Mouse (Mus musculus) megakaryocyte, embryonic 14.5 days (primary cell): ENCODE data around the gene Polr1c.

Experiments
- FLI1 ChIP-seq: IDR thresholded peaks from 2 replicates; pipeline ENCODE4 v1.6.1; 2012; ENCODE audit warnings: low read length, inconsistent platforms, mixed read lengths
- GATA1 ChIP-seq: IDR thresholded peaks from 3 replicates; pipeline ENCODE4 v1.6.1; 2012; ENCODE audit warnings: mixed read lengths, low read length, inconsistent platforms, borderline replicate concordance

GRCm38 (mm10) chr17:46243624-46244023 is 4.2 kb downstream of the Polr1c start:
- TF ChIP-seq GATA1 (no peak), FLI1 (no peak)
